Mouse (Mus musculus) heart, postnatal 0 days (tissue): Measurements from ENCODE around the gene Thop1. TPM values are rescaled to one million over a fixed set of nuclear protein-coding genes. Genes with fewer than 3 reads are reported as not detected.

Experiments
- ATAC-seq: fragments of 200-750 bp; cut with Nextera tagmentation; 2 replicates; pipeline ENCODE4 v1.8.0; 2017; ENCODE audit warnings: low read depth, moderate number of reproducible peaks, moderate library complexity; ENCODE audit not compliant: insufficient read depth
- DNase-seq: peaks from one replicate; pipeline ENCODE4 v3.0.0-alpha.2; 2016; ENCODE audit warnings: low spot score
- H3K27ac ChIP-seq: fragments of 300-500 bp; sonication (generic); 2 replicates; pipeline ENCODE4 v1.5.1; 2014; ENCODE audit warnings: low read depth, mild to moderate bottlenecking
- H3K27me3 ChIP-seq: fragments of 300-500 bp; sonication (generic); 2 replicates; pipeline ENCODE4 v1.6.1; 2014; ENCODE audit warnings: low read length, mixed read lengths; ENCODE audit not compliant: control insufficient read depth, insufficient read depth
- H3K36me3 ChIP-seq: fragments of 300-500 bp; sonication (generic); replicated peaks from 2 replicates; pipeline ENCODE4 v1.6.1; 2014; ENCODE audit warnings: low read length, mixed read lengths; ENCODE audit not compliant: control insufficient read depth, insufficient read depth
- H3K4me1 ChIP-seq: fragments of 300-500 bp; sonication (generic); 2 replicates; pipeline ENCODE4 v1.6.1; 2014; ENCODE audit warnings: antibody characterized with exemption; ENCODE audit not compliant: control insufficient read depth, insufficient read depth
- H3K4me2 ChIP-seq: fragments of 300-500 bp; sonication (generic); 2 replicates; pipeline ENCODE4 v1.6.1; 2014; ENCODE audit warnings: low read depth, mild to moderate bottlenecking, low read length, moderate library complexity
- H3K4me3 ChIP-seq: fragments of 300-500 bp; sonication (generic); 2 replicates; pipeline ENCODE4 v1.5.1; 2014; ENCODE audit warnings: low read depth, low read length
- H3K9ac ChIP-seq: fragments of 300-500 bp; sonication (generic); replicated peaks from 2 replicates; pipeline ENCODE4 v1.6.1; 2014; ENCODE audit warnings: low read depth, low read length, mixed read lengths
- H3K9me3 ChIP-seq: fragments of 300-500 bp; sonication (generic); replicated peaks from 2 replicates; pipeline ENCODE4 v1.6.1; 2016; ENCODE audit warnings: low read length; ENCODE audit not compliant: control insufficient read depth
- CTCF ChIP-seq: IDR thresholded peaks from 2 replicates; pipeline ENCODE4 v1.5.1; 2016; ENCODE audit warnings: antibody characterized with exemption, control low read depth, low read depth
- EP300 ChIP-seq: IDR thresholded peaks from 2 replicates; pipeline ENCODE4 v1.6.1; 2016; ENCODE audit warnings: antibody characterized with exemption, low read depth
- WGBS: fragments of 180-500 bp; shearing (Covaris S2); extraction: QIAGEN DNeasy Blood & Tissue Kit; methylation state at CpG from one replicate; pipeline ENCODE4 v1.1.7; 2014; 5-methylcytosine and 5-hydroxymethylcytosine counted together
- polyA plus RNA-seq: library from polyadenylated mRNA; unstranded; fragments of >200 nt; fragmentation: Nextera tagmentation; extraction: Ambion mirVana; gene quantifications from 2 replicates; pipeline ENCODE4 v1.2.1, GENCODE M21; 2015
- total RNA-seq: library from RNA; depleted of rRNA; stranded (reverse); fragments of >200 nt; gene quantifications from 2 replicates; pipeline ENCODE4 v1.2.3, GENCODE M21; 2014; ENCODE audit warnings: low replicate concordance

Thop1 gene
- total and polyA plus RNA-seq, 2 experiments from 2014 or later: 15.1 to 31.2 TPM

GRCm38 (mm10) chr10:81094931-81095678 is 25.3 kb downstream of the Thop1 start:
- no peak for ATAC-seq
- H3K27me3 ChIP-seq: no peaks in the 10 kb centered on the region
- TF ChIP-seq EP300: no peak
- no peak for TF ChIP-seq CTCF
- H3K9ac ChIP-seq: no peak overlapping the region
- WGBS: 54% methylated on average over 9 of the region's 9 CpGs
- DNase-seq: no peak
- H3K36me3 ChIP-seq: no peaks in the 10 kb centered on the region
- no peak overlapping the region for H3K4me3 ChIP-seq
- H3K4me1 ChIP-seq: 0 out of 2 replicates have a peak, but pooled peaks cover 3% of the 10 kb centered on the region
- no peak overlapping the region for H3K27ac ChIP-seq
- H3K4me2 ChIP-seq: no peak overlapping the region
- H3K9me3 ChIP-seq: no peaks in the 10 kb centered on the region

DNA sequence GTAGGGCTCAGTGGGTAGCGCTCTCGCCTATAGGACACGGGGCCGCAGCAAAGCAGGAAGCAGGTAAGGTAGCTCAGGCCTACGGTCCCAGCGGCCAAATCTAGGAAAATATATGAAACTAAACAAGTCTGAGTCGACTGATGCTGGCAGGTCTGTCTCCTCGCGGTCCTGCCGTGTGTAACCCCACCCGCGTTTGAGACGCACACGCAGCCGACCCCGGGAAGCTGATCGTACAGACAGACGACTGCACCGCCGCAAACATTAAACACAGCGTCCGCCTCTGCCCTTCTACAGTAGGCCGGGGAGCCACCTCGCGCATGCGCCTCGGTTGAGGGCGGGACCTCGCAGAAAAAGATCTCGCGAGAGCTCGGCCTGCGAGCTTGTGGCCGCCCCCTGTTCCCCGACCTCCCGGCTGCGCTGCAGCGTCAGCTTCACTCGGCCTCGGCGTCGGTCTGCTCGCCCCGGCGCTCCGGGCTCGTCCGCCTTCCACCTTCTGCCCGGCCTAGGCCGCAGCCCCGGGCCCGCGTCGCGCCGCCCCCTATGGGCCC is 35.8 kb downstream of the Thop1 start, which contains the start of gene Map2k2:
Map2k2 (plus strand) TSS at position 351 of the 548 bp plus-strand sequence.
- peak within 1 kb of the TSS; percentile 88 for H3K4me3 ChIP-seq

DNA sequence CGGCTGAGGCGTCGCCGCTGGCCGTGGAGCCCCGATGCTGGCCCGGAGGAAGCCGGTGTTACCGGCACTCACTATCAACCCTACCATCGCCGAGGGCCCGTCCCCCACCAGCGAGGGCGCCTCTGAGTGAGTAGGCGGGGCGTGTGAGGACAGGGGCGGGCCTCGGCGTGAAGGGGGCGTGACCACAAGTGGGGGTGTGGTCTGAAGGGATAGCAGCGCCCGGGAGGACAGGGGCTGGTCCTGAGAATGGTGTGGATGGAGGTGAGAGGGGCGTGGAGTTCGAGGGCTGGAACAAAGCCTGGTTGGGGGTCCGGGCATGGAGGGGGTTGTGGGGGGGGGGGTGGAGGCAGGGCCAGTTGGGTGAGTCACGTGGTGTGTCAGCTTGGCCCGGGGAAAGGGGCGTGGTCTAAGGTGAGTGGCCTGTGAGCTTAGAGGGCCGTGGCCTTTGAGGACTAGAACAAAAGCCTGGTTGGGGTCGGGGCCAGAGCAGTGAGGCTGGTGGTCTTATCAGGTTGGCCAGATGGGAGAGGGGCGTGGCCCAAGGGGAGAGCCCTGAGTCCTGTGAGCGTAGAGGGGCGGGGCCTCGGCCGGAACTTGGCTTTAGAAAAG is 36.4 kb downstream of the Thop1 start:
- Histone ChIP-seq H3K27me3 (no peaks in the 10 kb centered on the region), H3K4me1 (peaks cover 18% of the 10 kb centered on the region), H3K4me3 (peak overlapping the region; percentile 88), H3K27ac (peak overlapping the region; percentile 98), H3K9me3 (no peaks in the 10 kb centered on the region), H3K4me2 (peak overlapping the region; percentile 71), H3K9ac (peak overlapping the region; percentile 94), H3K36me3 (peaks cover 27% of the 10 kb centered on the region)
- TF ChIP-seq CTCF (peak; percentile 26; the same call in 1 of the 2 replicates), EP300 (no peak)
- DNase-seq (peak; percentile 78), ATAC-seq (peak; percentile 88)
- under 1% methylated on average over 31 of the region's 35 CpGs for WGBS

More for the DNA sequence above, 35.8 kb downstream of the Thop1 start, which contains the start of gene Map2k2:
- TF ChIP-seq EP300: peak; percentile 91; the same call in 1 of the 2 replicates
- 0 out of 2 replicates have a peak, but pooled peaks have one; percentile 9 for TF ChIP-seq CTCF
- ATAC-seq: peak; percentile 96
- peak within 1 kb of the TSS; percentile 98 for H3K27ac ChIP-seq
- DNase-seq: peak; percentile 97
- H3K9me3 ChIP-seq: no peaks in the 10 kb centered on the region
- WGBS: under 1% methylated on average over 54 of the region's 56 CpGs
- peaks cover 21% of the 10 kb centered on the region for H3K36me3 ChIP-seq
- H3K4me1 ChIP-seq: peaks cover 18% of the 10 kb centered on the region
- H3K9ac ChIP-seq: peak within 1 kb of the TSS; percentile 94
- no peaks in the 10 kb centered on the region for H3K27me3 ChIP-seq
- H3K4me2 ChIP-seq: peak within 1 kb of the TSS; percentile 71

GRCm38 (mm10) chr10:81112946-81113345 is 43.1 kb downstream of the Thop1 start:
- H3K9ac ChIP-seq: no peak overlapping the region
- H3K27ac ChIP-seq: no peak overlapping the region
- TF ChIP-seq CTCF: no peak
- TF ChIP-seq EP300: no peak
- no peak overlapping the region for H3K4me2 ChIP-seq
- H3K4me1 ChIP-seq: no peaks in the 10 kb centered on the region
- H3K27me3 ChIP-seq: no peaks in the 10 kb centered on the region
- no peak for DNase-seq
- no peak overlapping the region for H3K4me3 ChIP-seq
- no peaks in the 10 kb centered on the region for H3K9me3 ChIP-seq
- peaks cover 71% of the 10 kb centered on the region for H3K36me3 ChIP-seq
- 93% methylated on average over 6 of the region's 6 CpGs for WGBS
- no peak for ATAC-seq

- H3K27ac ChIP-seq: no peak overlapping the region
- H3K36me3 ChIP-seq: peaks cover 86% of the 10 kb centered on the region
- no peak overlapping the region for H3K9ac ChIP-seq
- no peaks in the 10 kb centered on the region for H3K4me1 ChIP-seq
- no peak overlapping the region for H3K4me2 ChIP-seq
- no peak for ATAC-seq
- WGBS: 95% methylated on average over 10 of the region's 10 CpGs
- TF ChIP-seq CTCF: no peak
- TF ChIP-seq EP300: no peak
- H3K4me3 ChIP-seq: no peak overlapping the region
- no peaks in the 10 kb centered on the region for H3K27me3 ChIP-seq
- DNase-seq: no peak
- H3K9me3 ChIP-seq: no peaks in the 10 kb centered on the region
Observed at GRCm38 (mm10) chr10:81119625-81120024, 49.8 kb downstream of the Thop1 start.
